Mouse (Mus musculus) small intestine, adult 2 months (tissue): ENCODE results near the gene Pawr. TPM values are rescaled to one million over a fixed set of nuclear protein-coding genes. Genes with fewer than 3 reads are reported as not detected.

ENCODE experiments used
- H3K27ac ChIP-seq: fragments of 200-500 bp; 2 replicates; pipeline ENCODE4 v1.5.1; 2012; ENCODE audit warnings: low read depth, low read length, control low read depth, inconsistent platforms; ENCODE audit not compliant: insufficient read depth
- H3K27me3 ChIP-seq: fragments of 200-500 bp; 2 replicates; pipeline ENCODE4 v1.6.1; 2012; ENCODE audit warnings: mild to moderate bottlenecking, moderate library complexity, low read length, inconsistent platforms; ENCODE audit not compliant: control insufficient read depth, insufficient read depth
- H3K36me3 ChIP-seq: fragments of 200-500 bp; 2 replicates; pipeline ENCODE4 v1.6.1; 2012; ENCODE audit warnings: mild to moderate bottlenecking, low read length, control low read depth, inconsistent platforms; ENCODE audit not compliant: control insufficient read depth, insufficient read depth
- H3K4me1 ChIP-seq: fragments of 200-500 bp; 2 replicates; pipeline ENCODE4 v1.6.1; 2012; ENCODE audit warnings: low read length, inconsistent platforms, mixed read lengths; ENCODE audit not compliant: control insufficient read depth, insufficient read depth, insufficient read length
- H3K4me3 ChIP-seq: fragments of 200-500 bp; 2 replicates; pipeline ENCODE4 v1.5.1; 2012; ENCODE audit warnings: low read depth, mild to moderate bottlenecking, control low read depth, inconsistent platforms, low read length, moderate library complexity
- CTCF ChIP-seq: fragments of 200-500 bp; IDR thresholded peaks from 2 replicates; pipeline ENCODE4 v1.5.1; 2012; ENCODE audit warnings: low read depth, mild to moderate bottlenecking, control low read depth, inconsistent platforms, low read length, moderate library complexity, mixed read lengths; ENCODE audit not compliant: insufficient replicate concordance, insufficient read length; ENCODE audit errors: extremely low read depth
- POLR2A ChIP-seq: fragments of 200-500 bp; IDR thresholded peaks from 2 replicates; pipeline ENCODE4 v1.6.1; 2012; ENCODE audit warnings: low read depth, mild to moderate bottlenecking, control low read depth, inconsistent platforms, low read length, moderate library complexity
- WGBS: fragments of 180-500 bp; shearing (Covaris S2); methylation state at CpG from one replicate; pipeline ENCODE4 v1.1.7; 2018; 5-methylcytosine and 5-hydroxymethylcytosine counted together
- polyA plus RNA-seq: library from polyadenylated mRNA; depleted of rRNA; stranded (reverse); fragments of >200 nt; gene quantifications from 2 replicates; pipeline ENCODE4 v1.2.3, GENCODE M21; 2012

The Pawr gene
- polyA plus RNA-seq, 1 experiment: 31.8 TPM

DNA sequence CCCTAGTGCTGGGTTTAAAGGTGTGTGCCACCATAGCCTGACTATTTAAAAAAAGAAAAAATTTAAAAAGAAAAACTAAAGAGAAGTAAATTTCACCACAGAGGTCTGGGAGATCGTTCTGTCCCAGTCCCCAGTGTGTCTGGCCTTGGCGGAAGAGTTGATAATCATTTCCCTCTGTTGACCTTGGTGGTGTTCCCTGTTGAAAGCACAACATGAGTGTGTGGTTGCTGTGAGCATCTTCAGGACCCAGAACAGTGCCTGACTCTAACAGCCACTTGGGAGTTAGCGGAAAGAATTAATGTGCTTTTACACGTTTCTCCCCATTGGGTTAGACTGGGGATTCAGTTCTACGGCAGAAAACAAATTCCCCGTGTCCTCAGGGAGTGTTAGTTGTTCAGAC, 77.1 kb downstream of the Pawr start:
- Histone ChIP-seq H3K27me3 (no peaks in the 10 kb centered on the region), H3K27ac (peak overlapping the region; percentile 59; the same call in 1 of the 2 replicates), H3K36me3 (peaks cover 23% of the 10 kb centered on the region), H3K4me1 (peaks cover 10% of the 10 kb centered on the region; the same call in 1 of the 2 replicates), H3K4me3 (no peak overlapping the region)
- TF ChIP-seq POLR2A (no peak), CTCF (no peak)
- WGBS: 53% methylated on average over 6 of the region's 6 CpGs

- peak overlapping the region; percentile 61 for H3K27ac ChIP-seq
- H3K36me3 ChIP-seq: peaks cover 25% of the 10 kb centered on the region
- peaks cover 9% of the 10 kb centered on the region; the same call in 1 of the 2 replicates for H3K4me1 ChIP-seq
- no peak for TF ChIP-seq POLR2A
- TF ChIP-seq CTCF: no peak
- no peak overlapping the region for H3K4me3 ChIP-seq
- 45% methylated on average over 6 of the region's 6 CpGs for WGBS
- no peaks in the 10 kb centered on the region for H3K27me3 ChIP-seq
Observed at GRCm38 (mm10) chr10:108409529-108409928, 77.6 kb downstream of the Pawr start.

DNA sequence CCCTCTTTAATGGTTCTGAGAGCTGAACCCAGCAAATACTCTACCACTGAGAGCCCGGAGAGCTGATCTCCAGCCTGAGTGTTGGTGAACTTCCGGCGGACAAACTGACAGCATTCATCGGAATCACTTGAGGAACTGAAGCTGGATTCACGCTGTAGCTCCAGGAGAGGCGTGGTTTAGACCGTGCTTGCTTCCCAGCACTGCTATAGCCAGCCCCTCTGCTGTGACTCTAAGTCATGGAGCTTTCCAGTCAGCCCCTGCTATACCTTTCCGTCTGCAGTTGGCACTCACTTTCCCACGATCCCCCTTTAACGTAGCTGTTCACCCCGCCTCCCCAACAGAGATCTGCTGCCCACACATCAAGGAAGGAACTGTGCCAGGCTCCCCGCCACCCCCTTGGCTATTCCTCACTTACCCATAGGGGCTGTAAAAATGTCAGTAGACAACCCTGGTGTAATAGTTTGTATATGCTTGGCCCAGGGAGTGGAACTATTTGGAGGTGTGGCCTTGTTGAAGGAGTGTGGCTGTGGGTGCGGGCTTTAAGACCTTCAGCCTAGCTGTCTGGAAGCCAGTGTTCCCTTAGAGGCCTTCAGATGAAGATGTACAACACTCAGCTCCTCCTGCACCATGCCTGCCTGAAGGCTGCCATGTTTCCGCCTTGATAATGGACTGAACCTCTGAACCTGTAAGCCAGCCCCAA, 83.2 kb downstream of the Pawr start:
- 95% methylated on average over 14 of the region's 14 CpGs for WGBS
- Histone ChIP-seq H3K27ac (no peak overlapping the region), H3K36me3 (peaks cover 30% of the 10 kb centered on the region), H3K4me1 (no peaks in the 10 kb centered on the region), H3K27me3 (no peaks in the 10 kb centered on the region), H3K4me3 (no peak overlapping the region)
- no peak for TF ChIP-seq POLR2A
- no peak for TF ChIP-seq CTCF

- peaks cover 18% of the 10 kb centered on the region for H3K36me3 ChIP-seq
- no peaks in the 10 kb centered on the region for H3K4me1 ChIP-seq
- no peak overlapping the region for H3K27ac ChIP-seq
- no peaks in the 10 kb centered on the region for H3K27me3 ChIP-seq
- TF ChIP-seq CTCF (no peak), POLR2A (no peak)
- no peak overlapping the region for H3K4me3 ChIP-seq
- 80% methylated on average over 5 of the region's 5 CpGs for WGBS
Observed at GRCm38 (mm10) chr10:108417448-108417847, 85.5 kb downstream of the Pawr start.

- 86% methylated on average over 10 of the region's 10 CpGs for WGBS
- Histone ChIP-seq H3K27ac (no peak overlapping the region), H3K4me3 (no peak overlapping the region), H3K4me1 (peaks cover 5% of the 10 kb centered on the region; the same call in 1 of the 2 replicates), H3K36me3 (no peaks in the 10 kb centered on the region), H3K27me3 (no peaks in the 10 kb centered on the region)
- no peak for TF ChIP-seq POLR2A
- no peak for TF ChIP-seq CTCF
Observed at GRCm38 (mm10) chr10:108430553-108430952, 98.6 kb downstream of the Pawr start.

GRCm38 (mm10) chr10:108432194-108432593, 100.3 kb downstream of the Pawr start:
- TF ChIP-seq POLR2A (no peak), CTCF (no peak)
- Histone ChIP-seq H3K4me1 (peaks cover 5% of the 10 kb centered on the region; the same call in 1 of the 2 replicates), H3K36me3 (no peaks in the 10 kb centered on the region), H3K27ac (no peak overlapping the region), H3K27me3 (no peaks in the 10 kb centered on the region), H3K4me3 (no peak overlapping the region)
- WGBS: 79% methylated on average over 10 of the region's 10 CpGs

- Histone ChIP-seq H3K27me3 (no peaks in the 10 kb centered on the region), H3K4me1 (peaks cover 3% of the 10 kb centered on the region; the same call in 1 of the 2 replicates), H3K4me3 (peak overlapping the region; percentile 18; the same call in 1 of the 2 replicates), H3K36me3 (no peaks in the 10 kb centered on the region), H3K27ac (no peak overlapping the region)
- WGBS: 19% methylated on average over 15 of the region's 15 CpGs
- TF ChIP-seq CTCF (no peak), POLR2A (no peak)
Observed at GRCm38 (mm10) chr10:108433976-108434375, 102.1 kb downstream of the Pawr start.
